Mouse (Mus musculus) bone marrow, adult 2 months (tissue): ENCODE data around the gene Mmp15.

Experiments used
- CTCF ChIP-seq: fragments of 200-500 bp; IDR thresholded peaks from 2 replicates; pipeline ENCODE4 v1.5.1; 2011; ENCODE audit warnings: low read length, control low read depth; ENCODE audit not compliant: control insufficient read depth, insufficient read depth
- POLR2A ChIP-seq: fragments of 200-500 bp; IDR thresholded peaks from 2 replicates; pipeline ENCODE4 v1.6.1; 2011; ENCODE audit warnings: low read depth, mild to moderate bottlenecking, control low read depth, low read length, borderline replicate concordance; ENCODE audit not compliant: control insufficient read depth

DNA sequence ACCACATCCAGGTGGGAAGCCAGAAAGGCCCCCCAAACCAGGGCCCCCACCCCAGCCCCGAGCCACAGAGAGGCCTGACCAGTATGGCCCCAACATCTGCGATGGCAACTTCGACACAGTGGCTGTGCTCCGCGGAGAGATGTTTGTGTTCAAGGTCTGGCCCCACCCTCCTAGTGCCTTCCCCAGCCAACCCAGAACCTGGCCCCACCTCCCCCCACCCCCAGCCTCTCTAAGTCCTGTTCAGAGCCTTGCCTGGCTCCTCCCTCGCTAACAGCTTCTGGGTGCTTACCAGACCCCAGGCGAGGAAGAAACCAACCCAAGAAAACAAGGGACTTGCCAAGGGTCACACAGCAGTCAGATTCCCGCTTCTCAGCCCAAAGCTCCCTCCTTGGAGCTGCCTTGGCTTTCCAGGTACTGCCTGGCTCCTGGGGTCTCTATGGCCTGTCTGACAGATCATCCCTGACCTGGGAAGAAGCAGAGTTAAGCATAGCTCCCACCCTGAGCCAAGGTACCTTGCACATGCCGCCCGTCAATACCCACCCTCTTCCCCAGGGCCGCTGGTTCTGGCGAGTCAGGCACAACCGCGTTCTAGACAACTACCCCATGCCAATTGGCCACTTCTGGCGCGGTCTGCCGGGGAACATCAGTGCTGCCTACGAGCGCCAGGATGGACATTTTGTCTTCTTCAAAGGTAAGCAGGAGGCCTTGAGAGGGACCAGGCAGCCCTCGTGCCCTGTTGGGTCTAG lies 17.7 kb downstream of the Mmp15 start:
- no peak for TF ChIP-seq CTCF
- TF ChIP-seq POLR2A = no peak
